Mouse (Mus musculus) kidney, adult 18-20 months (tissue): Measurements from ENCODE around the gene Dspp.
A peak's percentile ranks its signal among the peaks of the same experiment; 100 is the strongest.

Experiments used
- DNase-seq: peaks from one replicate; pipeline ENCODE4 v3.0.0; 2021

The Dspp gene

DNA sequence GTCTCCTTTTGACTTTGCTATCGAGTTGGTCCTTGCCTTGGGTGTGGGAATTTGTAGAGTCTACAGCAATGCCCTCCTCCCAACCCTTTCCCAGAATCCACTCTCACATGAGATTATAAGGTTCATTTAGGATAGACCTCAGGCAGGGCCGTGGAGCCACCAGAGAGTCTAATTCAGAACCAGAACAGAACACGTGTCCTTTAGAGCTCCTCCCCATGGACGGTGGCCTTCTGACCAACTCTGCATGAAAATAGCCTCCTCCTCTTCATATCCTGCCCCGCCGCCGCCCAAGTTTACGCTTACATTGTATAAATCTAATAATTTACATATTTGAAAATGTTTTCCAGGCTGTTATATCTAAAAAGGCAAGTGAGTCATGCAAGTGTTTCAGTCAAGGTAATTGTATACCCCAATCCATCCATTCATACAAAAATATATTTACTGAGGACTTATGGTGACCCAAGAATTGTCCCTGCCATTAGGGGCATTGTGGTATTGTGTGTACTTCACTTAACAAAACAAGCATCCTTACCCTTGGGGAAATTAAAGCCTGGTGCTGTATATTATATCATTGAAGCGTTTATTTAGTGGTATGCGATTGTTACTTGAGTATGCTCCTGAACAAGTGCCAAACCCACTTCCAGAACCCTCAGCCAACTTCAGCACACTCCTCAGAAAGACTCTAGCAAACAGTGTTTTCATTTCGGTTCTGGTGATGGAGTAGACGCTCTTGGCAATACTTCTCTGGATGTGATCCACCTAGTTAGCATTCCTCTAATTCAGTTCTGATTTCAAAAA, 30.8 kb downstream of the Dspp start:
- DNase-seq: no peak

DNA sequence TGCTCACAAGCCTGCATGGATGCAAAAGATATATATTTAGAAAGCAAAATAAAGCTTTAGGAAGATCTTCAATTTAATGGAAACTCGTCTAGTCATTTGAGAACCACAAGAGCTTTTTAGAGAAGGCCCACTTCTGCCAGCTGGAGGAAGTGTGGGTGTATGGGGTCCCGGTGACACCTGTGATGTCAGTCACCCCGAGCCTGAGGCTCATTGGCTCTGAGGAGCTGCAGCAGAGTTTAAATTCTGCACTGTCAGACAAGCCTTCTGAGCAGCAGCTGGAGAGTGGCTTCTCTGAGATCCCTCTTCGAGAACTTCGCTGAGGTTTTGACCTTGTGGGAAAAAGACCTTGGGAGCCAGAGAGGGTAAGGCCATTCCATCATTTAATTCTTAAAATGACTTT, 31.8 kb downstream of the Dspp start, which contains the start of gene Dmp1:
TSS of gene Dmp1 (plus strand) at position 263 of the 400 bp plus-strand sequence.
- no peak for DNase-seq

DNA sequence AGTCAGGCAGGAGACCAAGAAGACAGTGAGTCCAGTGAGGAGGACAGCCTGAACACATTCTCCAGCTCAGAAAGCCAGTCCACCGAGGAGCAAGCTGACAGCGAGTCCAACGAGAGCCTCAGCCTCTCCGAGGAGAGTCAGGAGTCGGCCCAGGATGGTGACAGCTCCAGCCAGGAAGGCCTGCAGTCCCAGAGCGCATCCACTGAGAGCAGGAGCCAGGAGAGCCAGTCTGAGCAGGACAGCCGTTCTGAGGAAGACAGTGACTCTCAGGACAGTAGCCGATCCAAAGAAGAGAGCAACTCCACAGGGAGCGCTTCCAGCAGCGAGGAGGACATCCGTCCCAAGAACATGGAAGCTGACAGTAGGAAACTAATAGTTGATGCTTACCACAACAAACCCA, 42.0 kb downstream of the Dspp start:
- DNase-seq: no peak

DNA sequence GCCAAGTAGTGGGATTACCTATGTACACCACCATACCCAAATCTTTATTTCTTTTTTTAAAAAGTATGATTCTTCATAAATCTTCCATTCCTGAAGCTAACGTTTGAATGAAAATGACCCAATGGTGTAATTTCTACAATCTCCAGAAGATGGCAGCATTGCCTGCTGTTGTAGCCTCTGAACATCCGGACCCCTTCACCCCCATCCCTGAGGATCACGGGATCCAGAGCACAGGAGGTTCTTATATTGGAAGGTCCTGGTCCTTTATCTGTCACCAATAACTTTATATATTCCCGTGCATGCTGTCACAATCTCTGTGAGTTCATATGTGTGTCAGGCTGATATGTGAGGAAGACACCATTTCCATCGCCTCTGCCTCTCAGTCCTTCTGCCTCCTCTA, 48.4 kb downstream of the Dspp start:
- DNase-seq: peak; percentile 10

DNA sequence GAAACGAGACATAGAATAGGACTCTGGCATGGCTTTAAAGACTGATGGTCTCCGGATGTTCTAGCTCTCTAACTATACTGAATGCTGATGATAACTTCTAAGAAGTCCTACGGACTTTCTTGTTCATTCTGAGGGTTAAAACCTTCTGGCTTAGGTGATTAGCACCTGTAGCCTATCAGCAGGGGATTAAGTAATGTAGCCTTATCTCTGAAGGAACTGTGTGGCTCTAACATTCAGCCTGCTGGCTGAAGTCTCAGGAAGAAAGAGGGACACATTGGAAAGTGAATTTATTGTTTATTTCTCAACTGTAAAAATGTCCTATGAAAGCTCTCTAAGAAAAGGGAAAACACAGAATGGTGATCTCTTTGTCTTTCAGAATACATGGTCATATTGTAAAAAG, 53.8 kb downstream of the Dspp start:
- DNase-seq: no peak

DNA sequence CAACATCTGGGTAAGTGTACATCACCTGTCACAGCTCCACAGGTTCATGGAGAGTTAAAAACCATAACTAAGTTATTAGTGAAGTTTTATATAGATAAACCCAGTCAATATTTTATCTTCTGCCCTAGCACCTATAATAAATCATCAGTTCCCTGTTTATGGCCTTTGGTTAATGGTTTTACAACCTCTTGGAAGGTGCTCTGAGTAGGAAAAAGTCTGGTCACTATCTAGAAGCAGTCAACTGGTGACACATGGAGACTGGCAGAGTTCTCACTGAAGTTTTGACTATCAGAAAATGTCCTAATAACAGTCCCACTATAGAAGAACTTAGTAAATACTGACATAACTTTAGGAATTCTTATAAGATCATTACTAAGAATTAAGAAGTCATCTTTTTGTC, 54.2 kb downstream of the Dspp start:
- DNase-seq: no peak

DNA sequence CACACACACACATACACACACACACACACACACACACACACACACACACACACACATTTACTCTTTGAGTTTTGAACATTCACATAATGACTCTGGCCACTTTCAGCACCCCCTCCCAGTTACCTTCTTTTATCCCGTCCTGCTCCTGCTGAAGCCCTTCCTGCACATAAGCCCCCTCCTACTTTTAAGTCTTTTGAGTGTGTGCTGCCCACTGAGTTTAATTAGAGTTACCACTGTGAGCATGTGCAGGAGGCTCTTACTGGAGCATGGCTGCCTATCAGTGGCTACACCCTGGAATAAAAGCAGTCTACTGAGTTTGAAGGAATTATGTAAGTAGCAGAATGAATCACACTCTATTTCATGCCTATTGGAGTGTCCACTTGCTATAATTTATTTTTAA, 58.0 kb downstream of the Dspp start:
- DNase-seq: no peak
